Mouse (Mus musculus) limb, embryonic 10.5 days (tissue): ENCODE results near the gene Mc1r. TPM values are rescaled to one million over a fixed set of nuclear protein-coding genes. Genes with fewer than 3 reads are reported as not detected.

Source experiments
- DNase-seq: peaks from one replicate; pipeline ENCODE4 v3.0.0-alpha.2; 2017; ENCODE audit warnings: low spot score
- H3K27ac ChIP-seq: fragments of 300-500 bp; sonication (generic); 2 replicates; pipeline ENCODE4 v1.5.1; 2016; ENCODE audit warnings: mild to moderate bottlenecking
- H3K27me3 ChIP-seq: fragments of 300-500 bp; sonication (generic); 2 replicates; pipeline ENCODE4 v1.6.1; 2016; ENCODE audit warnings: low read depth, mild to moderate bottlenecking; ENCODE audit not compliant: poor library complexity, severe bottlenecking
- H3K36me3 ChIP-seq: fragments of 300-500 bp; sonication (generic); 2 replicates; pipeline ENCODE4 v1.6.1; 2016; ENCODE audit warnings: mild to moderate bottlenecking, moderate library complexity
- H3K4me1 ChIP-seq: fragments of 300-500 bp; sonication (generic); 2 replicates; pipeline ENCODE4 v1.6.1; 2016
- H3K4me3 ChIP-seq: fragments of 300-500 bp; sonication (generic); 2 replicates; pipeline ENCODE4 v1.5.1; 2016; ENCODE audit warnings: mild to moderate bottlenecking, moderate library complexity
- H3K9me3 ChIP-seq: fragments of 300-500 bp; sonication (generic); replicated peaks from 2 replicates; pipeline ENCODE4 v1.6.1; 2016; ENCODE audit warnings: mild to moderate bottlenecking
- WGBS: fragments of 180-500 bp; shearing (Covaris S2); methylation state at CpG from one replicate; pipeline ENCODE4 v1.1.7; 2016; 5-methylcytosine and 5-hydroxymethylcytosine counted together
- polyA plus RNA-seq: library from polyadenylated mRNA; unstranded; fragments of >200 nt; fragmentation: Nextera tagmentation; extraction: Ambion mirVana; gene quantifications from 2 replicates; pipeline ENCODE4 v1.2.1, GENCODE M21; 2016

Gene Mc1r
- polyA plus RNA-seq, 1 experiment from 2014 or later, result not detected

GRCm38 (mm10) chr8:123415967-123416943 is 9.3 kb downstream of the Mc1r start:
- no peak overlapping the region for H3K27ac ChIP-seq
- no peak for DNase-seq
- no peaks in the 10 kb centered on the region for H3K9me3 ChIP-seq
- no peaks in the 10 kb centered on the region for H3K36me3 ChIP-seq
- H3K27me3 ChIP-seq, result peaks cover 33% of the 10 kb centered on the region
- WGBS, result 87% methylated on average over 8 of the region's 8 CpGs
- H3K4me3 ChIP-seq, result no peak overlapping the region
- peaks cover 18% of the 10 kb centered on the region for H3K4me1 ChIP-seq

GRCm38 (mm10) chr8:123416944-123417555 is 10.1 kb downstream of the Mc1r start:
- Histone ChIP-seq H3K9me3 (no peaks in the 10 kb centered on the region), H3K4me3 (no peak overlapping the region), H3K4me1 (peaks cover 11% of the 10 kb centered on the region), H3K27ac (no peak overlapping the region), H3K27me3 (peaks cover 29% of the 10 kb centered on the region), H3K36me3 (no peaks in the 10 kb centered on the region)
- WGBS, result 81% methylated on average over 8 of the region's 8 CpGs
- DNase-seq, result no peak

GRCm38 (mm10) chr8:123419711-123420110 is 12.8 kb downstream of the Mc1r start:
- no peak for DNase-seq
- H3K27me3 ChIP-seq, result peaks cover 6% of the 10 kb centered on the region; the same call in 1 of the 2 replicates
- WGBS, result 81% methylated on average over 4 of the region's 4 CpGs
- H3K4me1 ChIP-seq, result 0 out of 2 replicates have a peak, but pooled peaks cover 6% of the 10 kb centered on the region
- no peaks in the 10 kb centered on the region for H3K36me3 ChIP-seq
- H3K27ac ChIP-seq, result no peak overlapping the region
- no peak overlapping the region for H3K4me3 ChIP-seq
- no peaks in the 10 kb centered on the region for H3K9me3 ChIP-seq

- H3K4me1 ChIP-seq, result 0 out of 2 replicates have a peak, but pooled peaks cover 6% of the 10 kb centered on the region
- no peaks in the 10 kb centered on the region for H3K36me3 ChIP-seq
- H3K27ac ChIP-seq, result no peak overlapping the region
- WGBS, result 94% methylated on average over 34 of the region's 34 CpGs
- no peaks in the 10 kb centered on the region for H3K9me3 ChIP-seq
- DNase-seq, result no peak
- H3K27me3 ChIP-seq, result peaks cover 6% of the 10 kb centered on the region; the same call in 1 of the 2 replicates
- no peak overlapping the region for H3K4me3 ChIP-seq
These were observed 13.8 kb downstream of the Mc1r start for GRCm38 (mm10) chr8:123420525-123421281.

- Histone ChIP-seq H3K27ac (no peak overlapping the region), H3K4me3 (no peak overlapping the region), H3K27me3 (peaks cover 6% of the 10 kb centered on the region; the same call in 1 of the 2 replicates), H3K4me1 (0 out of 2 replicates have a peak, but pooled peaks cover 6% of the 10 kb centered on the region), H3K36me3 (no peaks in the 10 kb centered on the region), H3K9me3 (no peaks in the 10 kb centered on the region)
- 87% methylated on average over 19 of the region's 19 CpGs for WGBS
- DNase-seq, result no peak
These were observed 14.4 kb downstream of the Mc1r start for GRCm38 (mm10) chr8:123421325-123421724.

GRCm38 (mm10) chr8:123422056-123422780 is 15.3 kb downstream of the Mc1r start:
- peaks cover 6% of the 10 kb centered on the region; the same call in 1 of the 2 replicates for H3K27me3 ChIP-seq
- WGBS, result 16% methylated on average over 17 of the region's 17 CpGs
- H3K9me3 ChIP-seq, result peaks cover 4% of the 10 kb centered on the region
- H3K4me3 ChIP-seq, result peak overlapping the region; percentile 34; the same call in 1 of the 2 replicates
- H3K4me1 ChIP-seq, result 0 out of 2 replicates have a peak, but pooled peaks cover 6% of the 10 kb centered on the region
- no peak overlapping the region for H3K27ac ChIP-seq
- H3K36me3 ChIP-seq, result no peaks in the 10 kb centered on the region
- peak; percentile 75 for DNase-seq

GRCm38 (mm10) chr8:123422781-123423159 is 15.9 kb downstream of the Mc1r start:
- WGBS, result 24% methylated on average over 3 of the region's 3 CpGs
- Histone ChIP-seq H3K27ac (no peak overlapping the region), H3K27me3 (peaks cover 6% of the 10 kb centered on the region; the same call in 1 of the 2 replicates), H3K36me3 (no peaks in the 10 kb centered on the region), H3K4me3 (no peak overlapping the region), H3K9me3 (peaks cover 10% of the 10 kb centered on the region), H3K4me1 (0 out of 2 replicates have a peak, but pooled peaks cover 6% of the 10 kb centered on the region)
- no peak for DNase-seq

GRCm38 (mm10) chr8:123423441-123423840 is 16.5 kb downstream of the Mc1r start, which contains the start of gene Def8:
Gene Def8, plus strand, starts transcription at chr8:123423527.
- H3K4me3 ChIP-seq, result peak within 1 kb of the TSS; percentile 34; the same call in 1 of the 2 replicates
- no peaks in the 10 kb centered on the region for H3K36me3 ChIP-seq
- H3K9me3 ChIP-seq, result peaks cover 16% of the 10 kb centered on the region
- 76% methylated on average over 7 of the region's 7 CpGs for WGBS
- no peak within 1 kb of the TSS for H3K27ac ChIP-seq
- 0 out of 2 replicates have a peak, but pooled peaks cover 6% of the 10 kb centered on the region for H3K4me1 ChIP-seq
- peaks cover 6% of the 10 kb centered on the region; the same call in 1 of the 2 replicates for H3K27me3 ChIP-seq
- DNase-seq, result no peak

- Histone ChIP-seq H3K9me3 (peaks cover 34% of the 10 kb centered on the region), H3K36me3 (no peaks in the 10 kb centered on the region), H3K4me1 (0 out of 2 replicates have a peak, but pooled peaks cover 6% of the 10 kb centered on the region), H3K27me3 (no peaks in the 10 kb centered on the region), H3K4me3 (no peak overlapping the region), H3K27ac (no peak overlapping the region)
- WGBS, result 96% methylated on average over 27 of the region's 27 CpGs
- DNase-seq, result no peak
These were observed 19.9 kb downstream of the Mc1r start for GRCm38 (mm10) chr8:123426511-123427509.

GRCm38 (mm10) chr8:123427639-123428275 is 20.9 kb downstream of the Mc1r start:
- no peak overlapping the region for H3K27ac ChIP-seq
- no peaks in the 10 kb centered on the region for H3K36me3 ChIP-seq
- no peak for DNase-seq
- peaks cover 38% of the 10 kb centered on the region for H3K9me3 ChIP-seq
- no peaks in the 10 kb centered on the region for H3K4me1 ChIP-seq
- H3K27me3 ChIP-seq, result no peaks in the 10 kb centered on the region
- H3K4me3 ChIP-seq, result no peak overlapping the region
- 97% methylated on average over 24 of the region's 24 CpGs for WGBS
